Mouse (Mus musculus): ENCODE measurements around the gene Plcxd2. TPM values are rescaled to one million over a fixed set of nuclear protein-coding genes. Genes with fewer than 3 reads are reported as not detected.

Plcxd2 gene
- total RNA-seq, 2 experiments from 2014 or later = 74.9 to 81.2 TPM

Other genes with a start within 250 kb of the Plcxd2 start
- 1 to 10 TPM; 4.4 to 9.9 TPM for gene Phldb2, start 56.6 kb downstream of the Plcxd2 start, total RNA-seq (2021)
- under 1 TPM in 1 of 2 experiments, not detected in 1; 0.23 TPM for gene Cd96, start 110.0 kb upstream of the Plcxd2 start, total RNA-seq (2021)
- 10 to 100 TPM; 13.2 to 14.2 TPM for gene Gm4737, start 144.9 kb upstream of the Plcxd2 start, total RNA-seq (2021)